Mouse (Mus musculus) thymus, postnatal 25 days (tissue): ENCODE data around the gene Wbp2nl.
A peak's percentile ranks its signal among the peaks of the same experiment; 100 is the strongest.

Source experiments
- DNase-seq: peaks from one replicate; pipeline ENCODE4 v3.0.0; 2022

Gene Wbp2nl

DNA sequence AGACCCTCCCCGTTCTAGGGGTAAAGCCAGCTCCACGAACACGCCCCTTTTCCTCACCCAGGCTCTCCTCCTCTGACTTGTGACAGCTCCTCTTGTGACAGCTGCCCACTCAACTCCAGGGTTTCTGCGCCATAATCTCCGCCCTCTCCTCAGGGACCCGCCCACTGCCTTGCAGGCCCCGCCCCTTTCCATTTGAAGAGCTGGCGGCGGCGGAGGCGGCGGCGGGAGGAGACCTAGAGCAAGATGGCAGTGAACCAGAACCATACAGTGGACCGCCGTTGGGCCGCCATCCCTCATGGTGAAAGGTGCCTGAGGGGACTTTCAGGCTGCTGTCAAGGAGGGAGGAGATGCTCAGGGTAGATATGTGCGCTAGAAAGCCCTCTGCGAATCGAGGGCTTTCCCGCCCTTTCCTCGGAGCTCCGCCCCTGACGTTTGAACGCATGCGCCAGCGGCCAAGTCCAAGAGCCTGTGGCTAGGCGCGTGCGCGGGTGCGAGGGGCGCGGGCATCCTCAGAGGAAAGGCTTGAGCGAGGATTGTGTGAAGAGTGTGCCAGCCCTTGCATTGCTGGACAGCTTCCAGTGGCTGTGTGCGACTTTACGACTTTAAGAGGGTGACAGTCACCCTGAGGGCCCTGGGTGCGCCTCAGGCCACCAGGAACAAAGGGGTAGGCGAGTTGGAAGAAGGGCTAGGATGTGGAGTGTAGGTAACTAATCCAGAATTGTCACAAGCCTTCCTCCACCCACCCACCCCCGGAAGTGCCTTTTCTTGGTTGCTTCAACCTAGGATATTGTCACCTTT is at the start of gene Wbp2nl:
Gene Wbp2nl, plus strand, starts transcription at position 191 of the 798 bp plus-strand sequence.
- DNase-seq = no peak

DNA sequence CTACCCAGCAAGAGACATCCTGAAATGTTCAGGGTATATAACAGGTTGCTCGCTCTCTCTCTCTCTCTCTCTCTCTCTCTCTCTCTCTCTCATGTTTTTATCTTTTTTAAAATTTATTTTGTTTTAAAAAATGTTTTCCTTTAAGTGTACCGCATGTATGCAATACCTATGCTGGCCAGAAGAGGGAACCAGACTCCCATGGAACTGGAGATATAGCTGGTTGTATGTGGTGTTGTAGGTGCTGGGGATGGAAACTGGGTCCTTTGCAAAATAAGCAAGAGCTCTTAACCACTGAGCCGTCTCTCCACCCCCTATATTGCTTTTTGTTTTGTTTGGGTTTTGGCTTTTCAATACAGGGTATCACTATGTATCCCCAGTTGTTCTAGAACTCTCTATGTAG is 47.2 kb upstream of the Wbp2nl start:
- DNase-seq = no peak

DNA sequence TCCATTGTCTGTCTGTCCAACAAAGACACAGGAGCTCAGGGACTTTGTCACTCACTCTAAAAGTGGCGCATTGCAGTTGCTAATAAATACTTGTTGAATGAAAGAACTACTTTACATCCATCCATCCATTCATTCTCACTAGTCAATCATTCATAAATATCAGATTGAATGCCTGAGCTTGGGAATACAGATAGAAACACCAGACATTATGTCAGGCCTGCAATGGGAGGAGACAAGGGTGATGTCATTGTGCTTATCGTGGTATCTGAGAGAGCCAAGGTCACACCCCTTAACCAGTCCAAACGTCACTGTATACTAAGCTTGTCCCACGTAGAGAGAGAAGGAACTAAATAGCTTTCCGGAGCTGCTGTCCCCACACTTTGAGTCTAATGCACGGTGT is 46.7 kb upstream of the Wbp2nl start, which contains the start of gene 1500009C09Rik:
Gene 1500009C09Rik, plus strand, starts transcription at position 301 of the 400 bp plus-strand sequence.
- DNase-seq = no peak

DNA sequence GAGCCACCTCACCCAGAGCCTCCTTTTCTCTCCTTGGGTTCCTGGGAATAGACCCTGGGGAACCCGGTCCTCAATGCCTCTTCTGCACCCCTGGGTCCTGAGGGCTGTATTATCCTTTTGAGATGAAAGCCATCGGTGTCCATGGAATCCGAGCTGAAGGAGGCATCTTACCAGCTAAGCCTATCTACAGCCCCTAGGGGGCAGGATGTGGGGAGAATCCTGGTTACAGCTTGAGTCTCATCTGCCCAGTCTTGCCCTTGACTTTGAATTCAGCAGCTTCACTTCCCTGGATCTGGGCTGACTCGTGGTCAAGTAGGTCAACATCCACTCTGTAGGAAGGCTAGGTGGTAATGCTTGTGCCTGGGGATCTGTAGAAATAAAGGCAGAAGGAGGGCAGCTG is 43.5 kb upstream of the Wbp2nl start:
- DNase-seq = no peak

DNA sequence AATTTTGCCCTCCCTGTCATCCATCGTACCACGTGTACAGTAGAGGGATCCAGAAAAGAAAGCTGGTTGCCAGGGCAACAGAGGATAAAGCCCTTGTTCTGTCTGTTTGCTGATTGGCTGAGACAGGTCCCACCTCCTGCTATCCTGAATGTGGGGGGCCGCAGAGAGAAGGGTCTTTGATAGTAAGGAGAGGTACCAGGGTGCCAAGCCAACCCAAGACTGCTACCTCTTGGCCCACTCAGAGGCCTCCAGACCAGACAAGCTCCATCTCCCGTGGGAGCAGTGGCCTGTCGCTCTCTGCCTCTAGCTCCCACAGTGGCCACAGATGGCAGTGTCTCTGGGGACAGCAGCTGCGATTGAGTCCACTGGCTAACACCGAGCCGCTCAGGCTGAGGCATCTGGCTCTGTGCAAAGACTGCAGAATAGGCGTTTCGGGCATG is 42.8 kb upstream of the Wbp2nl start:
- DNase-seq = no peak

DNA sequence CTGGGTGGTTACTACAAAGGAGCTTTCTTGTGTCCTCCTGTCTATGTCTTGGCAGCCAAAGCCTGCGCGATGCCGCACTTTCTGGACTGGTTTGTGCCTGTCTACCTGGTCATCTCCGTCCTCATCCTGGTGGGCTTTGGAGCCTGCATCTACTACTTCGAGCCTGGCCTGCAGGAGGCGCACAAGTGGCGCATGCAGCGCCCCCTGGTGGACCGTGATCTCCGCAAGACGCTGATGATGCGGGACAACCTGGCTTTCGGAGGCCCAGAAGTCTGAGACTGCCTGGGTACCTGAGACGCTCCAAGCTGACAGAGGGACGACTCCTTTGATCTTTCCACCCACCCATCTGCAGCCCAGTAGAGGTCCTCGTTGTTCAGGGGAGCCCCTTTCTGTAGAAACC is 39.2 kb upstream of the Wbp2nl start:
- peak; percentile 80 for DNase-seq

DNA sequence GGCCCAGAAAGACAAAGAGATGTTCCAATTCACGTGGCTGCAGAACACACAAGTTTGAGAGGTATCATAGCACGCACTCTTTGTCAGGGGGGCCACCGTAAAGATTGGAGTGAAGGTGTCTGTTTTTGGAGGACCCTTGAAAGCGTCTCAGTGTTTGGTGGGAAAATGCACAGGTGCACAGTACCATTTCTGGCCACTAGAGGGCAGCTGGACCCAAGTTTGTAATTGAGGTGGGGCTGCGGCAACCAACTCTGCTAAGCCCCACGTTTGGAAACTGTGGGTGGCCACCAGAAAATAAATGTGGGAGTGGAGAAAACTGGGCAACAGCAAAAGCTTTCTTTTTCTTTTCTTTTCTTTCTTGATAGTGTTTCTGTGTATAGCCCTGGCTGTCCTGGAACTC is 32.4 kb upstream of the Wbp2nl start:
- peak; percentile 73 for DNase-seq

DNA sequence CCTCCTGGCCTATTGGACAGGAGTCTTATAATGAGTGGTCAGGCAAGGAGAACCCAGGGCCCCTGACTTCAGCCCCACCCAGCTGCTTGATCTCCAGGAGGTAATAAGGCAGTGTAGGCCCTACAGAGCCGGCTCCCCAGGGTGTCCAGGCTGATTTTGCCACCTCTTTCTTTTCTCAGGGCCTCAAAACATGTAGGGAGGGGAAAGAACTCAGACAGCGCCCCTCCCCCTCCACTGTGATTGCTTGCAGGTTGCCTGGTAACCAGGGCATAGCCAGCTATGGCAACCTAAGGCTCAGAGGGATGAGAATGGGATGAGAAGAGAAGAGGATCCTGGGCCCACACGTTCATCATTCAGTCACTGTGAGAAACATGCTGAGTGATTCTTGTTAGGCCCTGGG is 30.6 kb upstream of the Wbp2nl start:
- no peak for DNase-seq

DNA sequence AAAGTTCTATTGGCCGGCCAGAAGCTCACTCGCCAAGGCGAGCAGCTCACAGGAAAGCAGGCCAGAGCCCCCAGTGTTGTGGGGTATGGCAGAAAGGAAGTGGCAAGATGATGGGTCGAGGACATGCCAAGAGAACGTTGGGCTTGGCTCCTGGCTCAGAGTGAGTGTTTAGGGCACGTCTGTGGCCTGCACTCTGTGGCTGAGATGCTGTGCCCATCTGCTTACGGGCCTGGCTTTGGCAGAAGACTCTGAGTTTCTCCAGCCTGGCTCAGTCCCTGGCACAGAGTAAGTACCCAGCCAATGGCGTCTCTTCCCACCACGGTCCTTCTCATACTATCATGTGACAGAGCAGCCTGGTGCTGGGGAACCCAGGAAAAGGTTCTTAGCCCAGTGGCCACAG is 30.0 kb upstream of the Wbp2nl start:
- no peak for DNase-seq

DNA sequence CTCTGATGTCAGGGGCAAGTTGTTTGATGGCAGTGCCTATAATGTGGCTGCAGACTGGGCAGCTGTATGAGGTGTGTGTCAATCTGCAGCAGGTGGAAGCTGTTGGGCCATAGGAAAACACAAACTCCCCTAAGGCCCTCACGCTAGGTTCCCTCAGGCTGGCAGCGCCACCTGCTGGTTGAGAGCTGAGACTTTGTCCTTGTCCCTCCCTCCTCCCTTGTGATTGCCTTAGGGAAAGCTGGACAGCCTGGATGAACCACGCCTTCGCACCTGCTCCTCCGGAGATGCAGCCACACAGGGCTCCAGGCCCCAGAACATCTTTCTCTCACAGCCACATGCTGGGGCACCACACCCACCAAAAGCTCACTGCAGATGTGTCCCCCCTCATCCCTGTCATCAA is 27.6 kb upstream of the Wbp2nl start:
- peak; percentile 49 for DNase-seq

DNA sequence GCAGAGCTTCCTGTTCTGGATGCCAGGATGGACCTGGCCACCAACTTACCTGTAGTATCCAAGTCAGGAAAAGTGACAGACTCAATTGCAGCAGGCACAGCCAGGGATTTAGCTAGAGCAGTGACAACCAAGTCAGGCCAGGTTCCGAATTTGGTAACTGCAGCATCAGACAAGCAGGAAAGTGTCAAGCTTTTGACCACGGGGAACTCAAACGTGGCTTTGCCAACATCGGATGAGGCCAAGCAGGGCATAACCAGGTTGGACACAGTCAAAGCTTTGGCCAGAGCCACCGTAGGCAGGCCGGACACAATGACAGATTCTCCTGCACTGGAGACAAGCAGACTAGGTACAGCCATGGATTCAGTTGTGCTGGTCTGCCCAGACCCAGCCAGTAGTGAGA is 26.5 kb upstream of the Wbp2nl start:
- no peak for DNase-seq

DNA sequence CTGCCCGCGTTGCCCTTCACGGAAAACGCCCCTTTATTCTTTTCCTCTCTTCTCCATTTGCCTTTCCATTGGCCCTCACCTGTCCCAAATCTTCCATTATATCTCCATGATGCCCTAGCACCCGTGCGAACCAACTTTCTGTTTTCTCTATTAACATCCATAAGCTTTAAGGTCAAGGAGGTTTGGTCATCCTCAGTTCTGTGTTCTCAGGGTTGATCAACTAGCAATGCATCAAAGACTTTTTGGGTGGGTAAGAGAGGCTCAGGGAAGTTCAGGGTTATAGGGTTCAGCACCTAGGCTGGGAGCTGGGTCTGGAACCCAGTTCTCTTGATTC is 24.2 kb upstream of the Wbp2nl start, which contains the start of gene Sept3:
Gene Sept3, plus strand, starts transcription at position 301 of the 334 bp plus-strand sequence.
- DNase-seq = no peak

DNA sequence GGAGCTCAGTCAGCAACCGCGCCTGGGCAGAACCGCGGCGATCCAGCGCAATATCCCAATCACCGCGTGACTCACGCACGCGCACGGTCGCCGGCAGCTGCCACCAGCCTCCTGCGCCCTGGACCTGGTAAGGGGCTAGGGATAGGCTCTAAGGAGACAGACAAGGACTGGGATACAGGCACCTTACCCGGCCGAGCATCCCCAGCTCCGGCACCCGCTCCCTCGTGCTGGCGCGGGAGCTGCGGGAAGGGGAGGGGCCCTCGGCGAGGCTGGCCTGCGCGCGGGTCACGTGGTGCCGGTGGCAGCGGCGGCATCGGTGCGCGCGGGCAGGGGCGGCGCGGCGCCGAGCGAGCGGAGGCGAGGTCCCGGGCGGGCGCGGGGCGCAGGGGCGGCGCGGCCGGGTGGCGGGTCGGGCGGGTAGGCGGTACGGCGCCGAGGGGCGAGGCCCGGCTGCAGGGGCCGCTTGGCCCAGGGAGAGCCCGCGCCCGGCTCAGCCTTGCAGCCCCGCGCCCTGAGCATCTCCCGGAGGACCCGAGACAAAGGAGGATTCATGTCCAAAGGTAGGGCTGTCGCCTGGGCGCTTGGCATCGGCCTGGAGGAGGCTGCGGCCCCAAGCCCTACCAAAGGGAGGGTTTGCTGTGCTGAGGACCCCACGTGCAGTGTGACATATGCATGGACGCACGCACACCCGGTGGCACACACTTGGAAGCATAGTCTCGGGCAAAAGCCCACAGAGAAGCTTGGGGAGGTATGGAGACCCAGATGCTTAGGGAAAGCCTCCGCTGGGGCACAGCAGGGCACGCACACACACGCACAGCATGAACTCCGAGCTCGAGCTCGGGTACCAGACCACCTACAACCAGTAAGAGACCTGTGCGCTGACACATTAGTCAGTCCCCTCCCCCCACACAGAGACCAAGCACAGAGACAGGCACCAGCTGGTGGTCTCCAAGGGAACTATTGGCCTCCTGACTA is 23.5 kb upstream of the Wbp2nl start:
- DNase-seq = peak; percentile 22

DNA sequence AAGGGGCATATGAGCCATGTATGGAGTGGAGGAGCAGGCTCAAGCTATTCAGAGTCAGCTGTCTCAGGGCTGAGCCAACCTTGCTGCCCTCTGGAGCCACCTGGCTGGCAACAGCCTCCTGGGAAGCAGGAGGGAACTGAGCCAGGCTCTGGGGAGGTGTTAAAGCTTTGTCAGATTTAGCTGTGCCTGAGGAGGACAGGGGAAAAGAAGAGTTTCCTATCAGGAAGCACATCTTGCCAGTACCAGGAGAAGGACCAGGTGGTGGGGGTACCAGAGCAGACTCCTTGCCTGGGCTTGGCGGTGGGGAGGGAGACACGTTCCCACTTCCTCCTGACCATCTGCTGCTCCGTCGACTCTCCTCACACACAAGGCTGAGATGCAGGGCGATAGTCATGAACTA is 21.2 kb upstream of the Wbp2nl start:
- no peak for DNase-seq

DNA sequence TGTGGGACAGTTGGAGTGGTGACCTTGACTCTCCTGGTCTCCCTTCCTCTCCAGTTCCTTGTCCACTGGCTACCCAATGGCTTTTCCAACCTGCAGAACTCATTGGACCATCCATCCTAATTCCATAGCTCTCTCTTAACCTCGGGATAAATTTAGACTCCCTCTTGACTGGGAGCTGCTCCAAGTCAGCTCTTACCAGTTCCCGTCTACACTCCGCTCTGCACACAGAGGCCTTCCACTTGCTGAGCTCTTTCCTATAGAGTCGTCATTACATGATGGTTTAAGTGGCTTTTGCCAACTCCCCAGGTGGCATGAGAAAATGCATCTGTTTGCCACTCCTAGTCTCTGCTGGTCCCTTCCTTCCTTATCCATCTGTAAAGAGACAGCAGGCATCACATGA is 18.1 kb upstream of the Wbp2nl start:
- DNase-seq = no peak

DNA sequence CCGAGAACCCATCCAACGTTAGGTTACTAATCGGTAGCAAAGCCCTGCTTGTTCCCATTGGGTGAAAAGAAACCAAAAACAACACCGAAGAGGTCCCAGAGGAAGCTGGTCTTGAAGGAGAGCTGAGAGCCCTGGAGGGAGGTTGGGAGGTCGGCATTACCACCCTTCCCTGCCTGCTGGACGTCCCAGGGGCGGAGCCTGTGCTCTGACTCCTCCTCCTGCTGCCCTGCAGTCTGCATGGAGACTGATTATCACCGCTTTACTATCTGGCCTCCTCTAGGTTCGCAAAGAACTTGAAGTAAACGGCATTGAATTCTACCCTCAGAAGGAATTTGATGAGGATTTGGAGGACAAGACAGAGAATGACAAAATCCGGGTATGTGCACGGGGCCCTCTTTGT is 12.6 kb upstream of the Wbp2nl start:
- no peak for DNase-seq

DNA sequence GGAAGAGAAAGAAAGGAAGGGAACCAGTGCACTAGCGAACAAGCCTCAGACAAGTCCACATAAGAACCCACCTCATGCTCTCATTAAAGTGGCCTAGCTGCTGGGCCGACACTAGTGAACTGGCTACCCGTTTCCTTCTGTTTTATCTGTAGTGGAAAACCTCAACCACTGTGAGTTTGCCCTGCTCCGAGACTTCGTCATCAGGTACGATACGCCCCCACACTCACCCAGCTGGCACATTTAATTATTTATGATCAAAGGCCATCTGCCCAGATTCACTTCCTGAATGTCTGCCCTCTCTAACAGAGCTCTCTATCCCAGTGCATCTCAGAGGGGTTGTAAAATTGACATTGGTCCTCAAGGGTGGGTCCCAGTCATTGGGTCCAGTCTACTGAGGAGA is 8.5 kb upstream of the Wbp2nl start:
- no peak for DNase-seq

DNA sequence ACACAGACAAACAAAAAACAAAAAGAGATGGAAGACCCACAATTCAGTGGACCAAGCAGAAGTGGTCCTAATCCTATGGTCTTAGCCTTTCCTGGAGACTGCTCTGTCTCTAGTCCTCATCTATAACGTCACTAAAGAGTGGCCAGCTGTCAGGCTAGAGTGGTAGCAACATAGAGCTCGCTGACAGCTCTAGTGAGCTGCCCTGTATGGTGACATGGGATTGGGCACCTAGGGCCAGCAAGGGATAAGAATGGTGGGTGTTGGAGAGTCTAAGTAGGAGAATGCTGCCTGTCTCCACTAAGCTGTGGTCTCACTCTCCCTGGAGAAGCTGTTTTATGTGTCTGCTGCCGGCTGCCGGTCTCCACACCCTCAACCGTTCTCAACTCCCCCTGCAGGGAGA is 5.9 kb upstream of the Wbp2nl start:
- DNase-seq = no peak

DNA sequence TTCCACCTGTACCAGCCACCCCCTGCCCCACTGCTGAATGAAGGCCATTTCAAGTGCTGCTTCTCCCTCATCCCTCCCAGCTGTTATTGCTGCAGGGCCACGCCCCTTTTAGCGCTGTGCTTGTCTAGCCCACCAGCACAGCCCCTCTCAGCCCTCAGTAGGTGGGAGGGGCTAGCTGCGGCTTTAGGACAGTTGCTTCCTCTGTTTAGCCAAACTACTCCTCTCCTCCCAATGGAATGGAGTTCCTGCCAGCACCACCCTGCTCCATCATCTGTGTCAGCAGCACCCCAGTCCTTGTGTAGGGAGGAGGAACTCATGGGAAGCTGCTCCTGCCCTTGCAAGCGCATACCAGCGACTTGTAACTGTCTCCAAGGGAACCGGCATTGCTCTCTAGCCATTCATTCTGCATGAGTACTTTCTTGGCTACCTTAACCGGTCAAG is 5.5 kb upstream of the Wbp2nl start:
- DNase-seq = no peak

DNA sequence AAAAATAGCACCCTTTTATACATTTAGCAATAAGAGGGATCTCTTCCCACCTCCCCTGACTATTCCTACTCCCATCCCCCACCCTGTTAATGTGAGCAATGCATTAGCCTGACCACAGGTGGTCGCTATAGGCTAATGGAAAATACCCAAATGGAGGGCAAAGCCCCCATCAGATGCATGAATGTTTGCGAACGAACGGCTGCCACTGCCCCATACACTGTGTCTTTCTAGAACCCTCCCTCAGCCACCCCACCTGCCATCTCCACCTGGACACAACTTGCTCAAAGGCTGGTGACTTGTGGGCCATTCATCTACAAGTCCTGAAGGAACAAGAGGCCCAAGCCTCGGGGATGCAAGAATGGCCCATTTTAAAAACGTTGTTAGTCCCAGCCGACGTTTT is 4.7 kb upstream of the Wbp2nl start:
- DNase-seq = no peak

DNA sequence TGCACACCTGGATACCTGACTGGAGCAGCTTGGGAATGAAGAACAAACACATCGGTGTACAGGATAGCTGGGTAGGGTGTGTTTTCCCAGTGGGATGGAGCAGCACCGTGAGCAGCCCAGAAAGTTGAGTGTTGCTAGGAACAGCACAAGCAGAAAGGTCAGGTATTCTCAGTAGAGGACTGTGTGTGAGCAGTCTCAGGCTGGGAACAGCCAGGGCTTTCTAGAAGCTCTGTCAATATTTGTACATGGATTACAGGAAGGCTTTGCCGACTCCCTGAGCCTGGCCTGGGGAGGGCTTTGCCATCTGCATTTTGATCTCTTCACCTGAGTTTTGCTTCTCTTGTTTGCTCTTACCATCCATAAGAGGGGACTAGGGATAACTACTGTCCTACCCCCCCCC is 8.4 kb downstream of the Wbp2nl start:
- DNase-seq = no peak

DNA sequence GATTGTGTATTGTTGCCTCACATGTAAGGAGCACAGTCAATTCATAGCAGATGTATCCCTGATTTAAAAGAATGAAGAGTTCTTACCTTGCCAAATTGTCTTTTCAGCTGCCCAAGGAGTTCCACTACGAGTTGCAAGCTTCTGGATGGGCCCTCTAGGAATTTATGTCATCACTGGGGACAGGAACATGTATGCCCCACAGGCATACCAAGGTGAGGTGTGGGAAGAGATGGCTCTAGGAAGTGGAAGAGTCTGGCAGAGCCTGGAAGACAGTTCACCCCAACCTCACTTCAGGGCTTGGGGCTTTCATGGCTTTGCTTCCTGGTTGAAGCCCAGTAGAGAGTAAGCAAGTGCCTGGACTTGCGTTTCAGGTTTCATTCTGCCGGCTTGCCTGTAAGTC is 9.7 kb downstream of the Wbp2nl start:
- no peak for DNase-seq

DNA sequence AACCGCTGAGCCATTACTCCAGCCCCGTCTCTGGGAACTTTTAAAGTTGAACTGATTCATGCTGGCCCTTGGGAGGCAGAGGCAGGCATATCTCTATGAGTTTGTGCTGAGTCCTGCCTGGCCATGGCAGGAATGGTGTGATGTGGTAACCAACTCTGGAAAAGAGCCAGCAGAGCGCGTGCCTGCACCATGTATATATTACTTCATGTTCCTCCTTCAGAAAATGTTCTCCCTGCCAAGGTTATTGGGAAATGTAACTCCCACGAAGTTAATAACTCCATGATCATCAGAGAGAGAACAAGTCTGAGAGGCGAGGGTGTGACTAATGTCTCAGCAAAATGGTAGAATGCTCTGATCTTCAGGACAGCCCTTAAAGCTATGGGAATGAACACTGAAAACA is 19.1 kb downstream of the Wbp2nl start:
- DNase-seq = no peak

DNA sequence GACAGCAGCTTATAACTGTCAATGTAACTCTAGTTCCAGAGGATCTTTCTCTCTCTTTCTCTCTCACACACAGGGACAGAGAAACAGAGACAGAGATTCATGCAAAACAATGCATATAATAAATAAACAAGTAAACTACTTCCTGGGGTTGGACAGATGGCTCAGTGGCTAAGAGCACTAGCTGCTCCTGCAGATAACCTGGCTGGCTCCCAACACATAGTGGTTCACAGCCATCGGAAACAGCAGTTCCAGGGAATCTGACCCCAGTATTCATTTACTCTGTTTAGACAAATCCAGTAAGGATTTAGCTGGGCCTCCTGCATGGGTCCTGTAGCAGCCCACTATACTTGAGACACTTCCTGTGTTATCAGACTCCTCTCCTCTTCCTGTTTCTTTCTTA is 20.9 kb downstream of the Wbp2nl start:
- no peak for DNase-seq
